Mouse (Mus musculus): ENCODE data around the gene Trh. TPM values are rescaled to one million over a fixed set of nuclear protein-coding genes. Genes with fewer than 3 reads are reported as not detected.

Trh gene
- polyA plus RNA-seq, 1 experiment from 2014 or later, result not detected

- Histone ChIP-seq H3K4me2 (no peak overlapping the region), H3K9ac (no peak overlapping the region), H3K27ac (no peak overlapping the region), H3K27me3 (replicated peaks) (no peaks in the 10 kb centered on the region; the same call in 1 of the 2 replicates), H3K4me3 (no peak overlapping the region), H3K4me1 (peaks cover 7% of the 10 kb centered on the region), H3K36me3 (no peaks in the 10 kb centered on the region), H3K9me3 (replicated peaks) (no peaks in the 10 kb centered on the region)
- no peak for ATAC-seq
- 37% methylated on average over 3 of the region's 3 CpGs for WGBS (ENCODE audit: insufficient replicate concordance)
These were observed 25.0 kb downstream of the Trh start for GRCm38 (mm10) chr6:92219445-92219844.

- Histone ChIP-seq H3K27me3 (replicated peaks) (no peaks in the 10 kb centered on the region; the same call in 1 of the 2 replicates), H3K27ac (peak within 1 kb of the TSS; percentile 90), H3K4me2 (peak within 1 kb of the TSS; percentile 94), H3K4me3 (peak within 1 kb of the TSS; percentile 97), H3K9ac (peak within 1 kb of the TSS; percentile 94), H3K4me1 (peaks cover 20% of the 10 kb centered on the region), H3K36me3 (peaks cover 15% of the 10 kb centered on the region), H3K9me3 (replicated peaks) (no peaks in the 10 kb centered on the region)
- peak; percentile 94 for ATAC-seq
- 9% methylated on average over 35 of the region's 35 CpGs for WGBS (ENCODE audit: insufficient replicate concordance)
These were observed 29.5 kb downstream of the Trh start, which contains the start of gene Rbsn for GRCm38 (mm10) chr6:92214773-92215449. Gene Rbsn, minus strand, starts transcription at chr6:92214925.

- H3K4me1 ChIP-seq, result peaks cover 20% of the 10 kb centered on the region
- H3K27ac ChIP-seq, result peak overlapping the region; percentile 90
- ATAC-seq, result peak; percentile 70
- no peaks in the 10 kb centered on the region for H3K27me3 ChIP-seq (replicated peaks)
- peak overlapping the region; percentile 94 for H3K9ac ChIP-seq
- WGBS (ENCODE audit: insufficient replicate concordance), result under 1% methylated on average over 48 of the region's 48 CpGs
- peak overlapping the region; percentile 97 for H3K4me3 ChIP-seq
- H3K9me3 ChIP-seq (replicated peaks), result no peaks in the 10 kb centered on the region
- peak overlapping the region; percentile 94 for H3K4me2 ChIP-seq
- peaks cover 21% of the 10 kb centered on the region for H3K36me3 ChIP-seq
These were observed 30.2 kb downstream of the Trh start for GRCm38 (mm10) chr6:92214055-92214772.

GRCm38 (mm10) chr6:92199414-92199813 is 45.0 kb downstream of the Trh start:
- H3K4me3 ChIP-seq, result no peak overlapping the region
- 81% methylated on average over 8 of the region's 8 CpGs for WGBS (ENCODE audit: insufficient replicate concordance)
- no peak for ATAC-seq
- no peak overlapping the region for H3K9ac ChIP-seq
- H3K4me2 ChIP-seq, result no peak overlapping the region
- H3K36me3 ChIP-seq, result peaks cover 81% of the 10 kb centered on the region
- H3K27me3 ChIP-seq (replicated peaks), result no peaks in the 10 kb centered on the region
- no peaks in the 10 kb centered on the region for H3K4me1 ChIP-seq
- no peak overlapping the region for H3K27ac ChIP-seq
- H3K9me3 ChIP-seq (replicated peaks), result no peaks in the 10 kb centered on the region

Other genes with a start within 250 kb of the Trh start
- 11.7 and 11.8 TPM in 2 replicates for gene Nr2c2, start 153.3 kb downstream of the Trh start, polyA plus RNA-seq (2016; fragmentation: Nextera tagmentation; extraction: Ambion mirVana)
- gene Mrps25, start 60.6 kb downstream of the Trh start, polyA plus RNA-seq (2016; fragmentation: Nextera tagmentation; extraction: Ambion mirVana), result 69.3 and 70.5 TPM in 2 replicates
- 12.2 and 12.4 TPM in 2 replicates for gene Rbsn, start 29.7 kb downstream of the Trh start, polyA plus RNA-seq (2016; fragmentation: Nextera tagmentation; extraction: Ambion mirVana)